Mouse (Mus musculus) gastrocnemius, adult 18-20 months (tissue): ENCODE data around the gene Cacng1. TPM values are rescaled to one million over a fixed set of nuclear protein-coding genes. Genes with fewer than 3 reads are reported as not detected.

Experiments
- DNase-seq: peaks from one replicate; pipeline ENCODE4 v3.0.0; 2021; ENCODE audit warnings: low spot score
- long read RNA-seq, 2 experiments: library from polyadenylated mRNA; stranded (forward); transcript quantifications; one replicate each; pipeline ENCODE4 v2.0.0; 2021
- total RNA-seq, 2 experiments: library from RNA; stranded (reverse); gene quantifications; 2 replicates each; pipeline ENCODE4 v1.2.3; 2021

Cacng1 gene
- total RNA-seq, result 100 to 1,000 TPM; 326 to 377 TPM
- long read RNA-seq, experiment 1, transcript Cacng1-201 (4 exons, 1,249 nt), result major isoform, 215 of 261 reads
- long read RNA-seq, experiment 1, partial matches to known transcripts, result 4 of 261 reads
- long read RNA-seq, experiment 1, other reads (novel, unspliced or antisense), result 42 of 261 reads
- long read RNA-seq, experiment 2, transcript Cacng1-201 (4 exons, 1,249 nt), result major isoform, 254 of 295 reads
- long read RNA-seq, experiment 2, partial matches to known transcripts, result 35 of 295 reads
- long read RNA-seq, experiment 2, other reads (novel, unspliced or antisense), result 6 of 295 reads

GRCm38 (mm10) chr11:107716332-107716938 is at the start of gene Cacng1:
Gene Cacng1, minus strand, starts transcription at chr11:107716522.
- peak; percentile 78 for DNase-seq

- no peak for DNase-seq
Measured at GRCm38 (mm10) chr11:107762688-107763460, 46.6 kb upstream of the Cacng1 start.

DNA sequence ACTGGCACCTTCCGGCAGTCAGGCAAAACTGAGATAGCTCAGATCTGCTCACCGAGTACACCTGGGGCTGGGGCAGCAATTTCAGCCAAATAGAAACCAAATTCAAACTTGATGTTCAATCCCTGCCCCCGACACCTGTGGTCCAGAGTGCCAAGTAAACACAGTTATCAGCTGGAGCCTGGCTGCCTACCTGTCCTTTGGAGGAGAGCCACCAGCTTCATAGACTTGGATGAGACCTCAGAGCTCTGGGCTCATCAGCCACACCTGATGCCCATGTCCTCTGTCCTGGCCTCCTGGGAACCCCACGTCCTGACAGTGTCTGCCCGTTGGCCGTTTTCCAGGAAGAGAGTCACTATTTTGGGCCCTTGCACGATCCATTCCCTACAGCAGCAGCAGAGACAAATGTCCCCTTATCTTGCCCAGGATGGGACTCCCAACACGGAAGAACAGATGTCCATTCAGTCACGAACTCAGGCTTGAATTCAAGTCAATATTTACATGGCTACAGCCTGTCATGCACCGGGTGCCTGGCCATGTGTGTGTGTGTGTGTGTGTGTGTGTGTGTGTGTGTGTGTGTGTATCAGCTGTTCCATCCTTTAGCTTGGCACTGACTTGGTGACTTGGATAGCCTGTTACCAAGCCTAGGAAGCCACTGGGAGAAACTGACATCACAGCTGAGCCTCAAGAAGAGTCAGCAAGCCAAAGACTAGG is 45.6 kb upstream of the Cacng1 start:
- DNase-seq, result peak; percentile 34

- DNase-seq, result no peak
Measured at GRCm38 (mm10) chr11:107760001-107760400, 43.7 kb upstream of the Cacng1 start.

GRCm38 (mm10) chr11:107759516-107759915 is 43.2 kb upstream of the Cacng1 start:
- DNase-seq, result no peak

DNA sequence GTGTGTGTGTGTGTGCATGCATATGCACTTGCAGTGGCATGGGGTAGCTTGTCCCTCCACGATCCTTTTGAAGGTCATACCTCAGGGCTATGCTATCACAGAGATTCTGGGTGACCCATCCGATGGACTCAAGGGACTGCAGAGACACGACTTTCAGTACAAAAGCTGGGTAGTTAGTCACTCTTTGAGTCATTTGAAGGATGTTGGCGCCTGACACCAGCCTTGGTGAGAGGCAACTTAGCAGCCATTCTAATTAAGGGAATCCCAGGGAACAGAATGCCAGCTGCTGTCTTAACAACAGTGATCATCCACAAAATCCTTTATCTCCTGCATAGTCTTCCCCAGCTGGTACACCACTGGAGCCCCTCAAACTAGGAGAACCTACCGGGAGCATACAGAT is 32.8 kb upstream of the Cacng1 start:
- no peak for DNase-seq

DNA sequence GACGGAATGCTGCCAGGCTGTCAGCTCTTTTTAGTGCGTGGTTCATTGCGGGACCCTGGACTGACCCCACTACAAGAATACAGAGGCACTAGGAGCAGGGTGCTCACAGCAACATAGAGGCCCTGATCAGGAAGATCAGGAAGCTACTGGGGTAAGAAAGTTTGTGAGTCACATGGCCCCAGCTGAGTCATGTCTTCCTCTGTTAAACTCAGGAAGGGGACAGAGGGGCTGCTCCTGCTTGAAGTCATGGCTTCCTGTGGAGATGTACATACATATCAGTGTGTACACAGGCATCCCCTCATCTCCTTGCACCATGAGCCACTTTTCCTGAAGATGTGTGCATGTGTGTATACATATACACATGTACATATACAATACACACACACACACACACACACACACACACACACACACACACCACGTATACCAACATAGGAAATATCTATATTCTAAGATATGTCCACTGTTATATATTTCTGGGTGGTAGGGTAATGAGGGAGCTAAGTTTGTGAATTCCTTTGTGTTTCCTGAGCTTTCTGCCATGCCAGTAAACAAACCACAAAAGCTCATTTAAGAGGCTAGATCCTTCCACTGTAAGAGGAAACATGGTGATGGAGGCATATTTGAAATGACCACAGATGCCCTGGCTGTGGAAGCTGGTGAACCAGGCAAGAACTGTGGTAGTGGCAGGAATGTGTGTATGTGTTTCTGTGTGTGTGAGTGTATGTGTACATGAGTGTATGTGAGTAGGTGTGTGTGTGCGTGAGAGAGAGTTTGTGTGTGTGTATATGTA is 32.1 kb upstream of the Cacng1 start:
- DNase-seq, result no peak

DNA sequence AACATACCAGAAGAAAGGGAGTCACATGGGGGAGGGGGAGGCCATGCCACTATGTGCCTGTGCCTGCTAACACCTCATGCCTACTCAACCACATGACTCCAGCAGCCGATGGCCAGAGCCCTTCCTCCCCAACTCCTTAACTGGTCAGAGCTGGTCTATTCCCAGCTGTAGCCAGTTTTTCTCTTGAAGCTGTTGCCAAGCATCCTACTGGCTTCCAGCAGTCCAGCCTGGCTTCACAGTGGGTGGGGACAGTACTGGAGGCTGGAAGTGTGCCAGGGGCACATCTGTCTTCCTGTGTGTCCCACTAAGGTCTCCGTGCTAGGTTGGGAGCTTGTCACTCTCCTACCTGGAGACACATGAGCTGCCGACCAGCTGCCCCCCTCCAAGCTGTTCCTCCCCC is 26.8 kb upstream of the Cacng1 start:
- no peak for DNase-seq

DNA sequence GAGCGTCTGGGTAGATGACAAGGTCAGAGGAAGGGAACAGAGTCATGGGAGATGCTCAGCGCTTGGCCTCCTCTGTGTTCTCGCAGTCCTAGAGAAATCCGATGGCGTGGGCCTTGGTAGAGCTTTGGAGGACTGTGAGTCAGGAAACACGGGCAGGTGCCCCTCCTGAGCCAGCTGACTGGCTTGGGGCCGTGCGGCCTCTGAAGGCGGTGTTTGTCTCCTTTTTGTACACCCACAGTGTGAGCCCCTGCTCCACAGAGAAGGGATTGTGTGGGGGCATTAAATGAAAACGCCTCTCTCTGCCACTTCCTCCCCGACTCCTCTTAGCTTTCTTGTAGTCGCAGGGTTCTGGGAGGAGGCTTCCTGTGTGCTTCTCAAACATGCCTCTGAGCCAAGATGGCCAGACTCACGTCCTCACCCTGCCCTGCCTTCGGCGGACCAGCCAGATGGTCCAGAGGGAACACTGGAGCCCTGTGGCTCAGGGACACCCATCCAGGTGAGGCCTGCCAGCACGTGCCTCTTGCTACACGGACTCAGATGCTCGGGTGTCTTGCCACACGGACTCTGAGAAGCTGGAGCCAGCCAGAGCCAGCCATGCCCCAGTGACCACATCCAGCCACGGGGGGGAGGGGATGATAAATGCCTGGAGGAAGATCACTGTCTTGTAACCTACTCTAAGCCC is 22.2 kb upstream of the Cacng1 start:
- no peak for DNase-seq

DNA sequence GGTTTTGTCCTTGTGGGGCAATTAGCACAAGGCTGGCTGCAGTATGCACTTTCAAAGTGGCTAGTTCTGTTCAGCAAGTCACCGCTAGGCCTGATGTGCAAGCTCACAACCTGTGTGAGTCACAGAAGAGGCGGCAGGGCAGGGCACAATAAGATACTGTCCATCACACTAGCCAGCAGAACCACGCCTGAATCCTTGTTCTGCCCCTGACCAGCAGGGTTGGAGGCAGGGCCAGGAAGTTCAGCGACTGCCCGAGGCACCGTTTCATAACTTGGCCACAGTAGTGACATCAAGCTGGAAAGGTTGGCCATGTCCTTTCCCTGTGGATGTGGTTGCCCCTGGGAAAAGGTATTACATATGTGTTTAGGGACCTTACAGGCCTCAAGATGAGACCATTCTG is 21.6 kb upstream of the Cacng1 start:
- DNase-seq, result no peak

- no peak for DNase-seq
Measured at GRCm38 (mm10) chr11:107734133-107734532, 17.8 kb upstream of the Cacng1 start.

- peak; percentile 20 for DNase-seq
Measured at GRCm38 (mm10) chr11:107731498-107731897, 15.2 kb upstream of the Cacng1 start.

DNA sequence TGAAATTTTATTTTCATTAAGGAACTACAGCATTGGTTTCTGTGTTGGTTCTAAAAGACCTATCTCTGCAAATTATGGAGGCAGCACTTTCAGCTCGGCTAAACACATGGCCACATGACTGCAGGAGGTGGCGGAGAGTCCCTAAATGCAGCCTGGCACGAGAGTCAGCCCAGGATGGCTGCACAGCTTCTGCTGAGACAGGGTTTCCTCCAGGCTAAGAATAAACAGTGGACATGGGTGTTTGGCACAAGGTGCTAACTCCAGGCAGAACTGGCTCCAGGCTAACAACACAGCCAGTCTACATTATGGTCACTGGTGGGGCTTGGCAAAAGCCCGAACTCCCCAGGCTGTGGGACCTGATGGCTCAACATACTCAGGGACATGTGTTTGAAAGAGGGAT is 14.6 kb upstream of the Cacng1 start:
- DNase-seq, result peak; percentile 79

DNA sequence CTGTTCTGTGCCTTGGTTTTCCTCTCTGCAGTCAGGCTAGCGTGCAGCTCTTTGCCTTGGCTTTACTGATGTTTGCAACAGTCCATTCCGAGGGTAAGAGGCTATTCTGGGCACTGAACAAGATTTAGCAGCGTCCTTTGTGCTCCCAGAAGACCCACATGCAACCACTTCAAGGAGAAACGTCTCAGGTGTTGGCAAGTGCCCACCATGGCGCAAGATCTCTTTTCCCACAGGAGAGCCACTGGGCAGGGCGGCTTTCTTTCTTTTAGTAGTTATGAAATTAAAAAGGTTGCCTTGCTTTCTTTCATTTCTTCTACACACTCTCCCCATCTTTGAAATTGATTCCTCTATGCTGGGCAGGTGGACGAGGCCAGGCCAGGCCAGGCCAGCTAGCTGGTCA is 12.8 kb upstream of the Cacng1 start:
- no peak for DNase-seq

DNA sequence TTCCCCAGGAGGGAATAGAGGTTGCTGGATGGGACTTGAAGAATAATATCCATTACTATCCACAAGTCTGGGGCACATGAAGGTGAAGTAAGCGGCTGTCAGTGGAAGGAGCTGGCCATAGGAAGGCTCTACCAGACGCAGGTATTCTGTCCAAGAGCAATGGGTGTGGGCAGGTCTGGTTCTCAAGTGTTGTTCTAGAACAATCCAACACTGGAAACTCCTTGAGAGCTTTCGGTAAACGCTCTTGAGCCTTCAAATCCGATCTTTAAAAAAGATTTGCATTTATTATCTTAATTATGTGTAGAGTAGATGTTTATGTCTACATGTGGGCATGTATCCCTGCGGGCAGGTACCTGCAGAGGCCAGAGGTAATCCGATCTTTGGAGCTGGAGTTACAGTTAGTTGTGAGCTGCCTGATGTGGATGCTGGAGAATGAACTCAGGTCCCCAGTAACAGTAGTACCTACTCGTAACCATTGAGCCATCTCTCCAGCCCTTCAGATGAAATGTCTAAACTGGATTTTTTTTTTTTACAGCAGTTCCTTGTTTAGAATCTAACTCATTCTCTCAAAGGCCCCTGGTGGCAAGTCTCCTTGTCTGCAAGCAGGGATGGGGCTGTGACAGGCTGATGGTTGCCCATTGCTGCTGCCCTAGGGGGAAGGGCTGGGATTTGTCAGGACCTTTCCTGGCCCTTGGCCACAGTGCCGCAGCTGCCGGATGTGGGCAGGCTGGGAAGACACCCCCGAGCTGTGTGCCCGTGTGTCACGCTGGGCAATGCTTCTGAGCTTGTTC is 11.9 kb upstream of the Cacng1 start:
- no peak for DNase-seq

DNA sequence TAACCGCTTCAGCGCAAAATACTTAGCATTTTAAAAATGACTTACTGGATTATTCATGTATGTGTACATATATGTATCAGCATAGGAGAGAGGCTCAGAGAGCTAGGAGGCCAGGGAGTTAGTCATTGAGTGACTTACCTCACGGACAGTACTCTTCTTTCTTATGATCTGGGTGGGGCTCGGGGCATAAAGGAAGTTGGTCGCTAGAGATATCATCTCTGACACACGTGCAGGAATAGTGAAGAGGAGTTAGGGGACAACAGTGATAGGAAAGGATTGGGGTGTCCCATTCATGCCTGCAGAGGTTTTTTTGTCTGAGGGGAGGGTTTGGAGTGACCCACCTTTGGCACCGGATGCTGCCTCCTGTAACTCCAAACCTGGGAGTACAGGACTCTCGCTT is 8.3 kb upstream of the Cacng1 start:
- no peak for DNase-seq

GRCm38 (mm10) chr11:107721057-107721456 is 4.7 kb upstream of the Cacng1 start:
- DNase-seq, result no peak

GRCm38 (mm10) chr11:107720264-107721021 is 4.1 kb upstream of the Cacng1 start:
- no peak for DNase-seq

GRCm38 (mm10) chr11:107714368-107714767 is 2.0 kb downstream of the Cacng1 start:
- peak; percentile 82 for DNase-seq
